Mouse (Mus musculus) heart, postnatal 0 days (tissue): Measurements from ENCODE around the gene Dok3.

Source experiments
- CTCF ChIP-seq: IDR thresholded peaks from 2 replicates; pipeline ENCODE4 v1.5.1; 2016; ENCODE audit warnings: antibody characterized with exemption, control low read depth, low read depth
- EP300 ChIP-seq: IDR thresholded peaks from 2 replicates; pipeline ENCODE4 v1.6.1; 2016; ENCODE audit warnings: antibody characterized with exemption, low read depth

DNA sequence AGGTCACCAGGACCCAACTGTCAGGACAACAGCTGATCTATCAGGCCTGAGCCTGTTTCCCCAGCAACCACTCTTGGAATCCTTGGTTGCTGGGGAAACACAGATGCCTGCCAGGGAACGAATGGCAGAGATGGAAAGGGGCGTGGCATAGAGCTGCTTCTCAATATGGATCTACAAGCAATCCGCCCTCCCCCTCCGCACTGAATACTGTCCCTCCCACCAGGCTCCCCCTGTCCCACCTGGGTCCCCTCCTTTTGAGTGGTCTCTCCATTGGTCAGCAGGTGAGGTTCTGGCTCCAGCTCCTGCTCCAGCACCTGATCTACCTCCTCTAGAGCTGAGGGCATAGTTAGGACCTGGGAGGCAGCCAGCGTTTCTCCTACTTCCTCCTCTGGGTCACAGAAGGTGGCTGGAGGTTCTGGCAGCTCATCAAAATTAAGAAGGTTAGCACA, 54.5 kb downstream of the Dok3 start:
- TF ChIP-seq CTCF (no peak), EP300 (no peak)
